Mouse (Mus musculus): ENCODE data around the gene Thy1. TPM values are rescaled to one million over a fixed set of nuclear protein-coding genes. Genes with fewer than 3 reads are reported as not detected.

Thy1 gene
- polyA plus RNA-seq, 3 experiments from 2014 or later, result 179 to 228 (median 209) TPM

DNA sequence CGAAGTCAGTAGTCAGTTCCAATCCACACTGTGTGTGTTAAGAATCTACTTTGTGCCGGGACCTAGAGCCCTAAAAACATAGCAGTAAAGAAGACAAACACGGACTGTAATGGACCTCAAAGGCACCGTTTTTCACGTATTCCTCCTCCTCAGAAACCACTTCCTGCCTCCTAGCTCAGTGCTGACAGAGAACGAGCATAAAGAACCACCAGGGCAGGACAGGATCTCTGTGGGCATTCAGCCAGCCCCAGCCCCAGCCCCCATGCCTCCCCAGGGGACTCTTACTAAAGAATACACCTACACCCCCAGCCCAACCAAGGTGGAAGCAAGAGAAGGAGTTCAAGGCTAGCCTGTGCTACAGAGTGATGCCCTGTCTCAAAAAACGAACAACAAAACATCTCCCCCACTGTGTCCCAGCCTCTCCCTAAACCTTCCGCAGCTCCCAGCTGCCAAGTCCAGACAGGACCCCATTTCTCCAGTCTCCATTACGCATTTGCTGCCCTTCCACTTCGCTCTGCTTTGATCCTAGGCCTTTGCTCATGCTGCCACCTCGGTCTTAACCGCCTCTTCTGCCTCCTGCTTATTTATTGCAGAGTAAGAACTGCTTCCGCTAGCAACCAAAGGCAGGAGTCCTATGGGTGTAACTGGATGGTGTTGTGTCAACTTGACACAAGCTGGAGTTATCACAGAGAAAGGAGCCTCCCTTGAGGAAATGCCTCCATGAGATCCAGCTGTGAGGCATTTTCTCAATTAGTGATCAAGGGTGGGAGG lies 9.0 kb upstream of the Thy1 start:
- ATAC-seq, result peak; percentile 72

DNA sequence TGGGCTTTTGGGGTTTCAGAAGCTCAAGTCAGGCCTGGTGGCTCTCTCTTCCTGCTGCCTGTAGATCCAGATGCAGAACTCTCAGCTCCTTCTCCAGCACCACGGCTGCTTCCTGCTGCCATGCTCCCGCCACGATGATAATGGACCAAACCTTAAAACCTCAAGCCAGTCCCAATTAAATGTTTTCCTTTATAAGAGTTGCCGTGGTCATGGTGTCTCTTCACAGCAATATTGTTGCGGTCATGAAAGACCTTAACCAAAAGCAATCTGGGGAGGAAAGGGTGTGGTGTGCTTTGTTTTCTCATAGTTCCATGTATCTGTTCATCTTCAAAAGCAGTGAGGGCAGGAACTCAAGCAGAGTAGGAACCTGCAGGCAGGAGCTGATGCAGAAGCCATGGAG lies 6.1 kb upstream of the Thy1 start:
- ATAC-seq, result no peak

DNA sequence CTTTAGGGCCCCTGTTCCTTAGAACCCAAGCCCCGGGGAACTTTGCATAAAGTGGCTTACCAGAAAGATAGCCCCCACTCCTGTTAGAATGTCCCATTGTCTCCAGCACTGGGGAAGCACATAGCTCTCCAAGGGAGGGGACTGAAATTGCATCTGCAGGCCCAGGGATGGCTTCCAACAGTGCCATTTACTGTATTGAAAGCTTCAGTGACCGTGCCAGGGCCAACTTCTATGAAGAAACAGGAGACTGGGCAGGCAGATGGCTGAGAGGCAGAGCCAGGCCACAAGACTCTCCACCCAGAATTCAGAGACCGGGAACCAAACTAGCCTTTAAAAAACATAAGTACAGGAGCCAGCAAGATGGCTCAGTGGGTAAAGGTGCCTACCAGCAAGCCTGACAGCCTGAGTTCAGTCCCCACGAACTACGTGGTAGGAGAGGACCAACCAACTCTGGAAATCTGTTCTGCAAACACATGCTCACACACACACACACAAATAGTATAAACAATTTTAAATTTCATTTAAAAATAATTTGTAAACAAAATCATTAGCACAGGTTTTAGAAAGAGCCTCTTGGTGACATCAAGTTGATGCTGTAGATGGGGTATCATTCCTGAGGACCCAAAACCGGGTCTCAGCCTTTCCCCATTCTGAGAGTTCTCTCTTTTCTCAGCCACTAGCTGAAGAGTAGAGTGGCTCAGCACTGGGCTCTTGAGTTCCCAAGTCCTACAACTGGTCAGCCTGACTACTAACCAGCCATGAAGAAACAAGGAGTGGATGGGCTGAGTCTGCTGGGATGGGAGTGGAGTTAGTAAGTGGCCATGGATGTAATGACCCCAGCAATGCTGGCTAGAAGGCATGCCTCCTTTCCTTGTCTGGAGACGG lies 1.4 kb upstream of the Thy1 start:
- ATAC-seq, result no peak

DNA sequence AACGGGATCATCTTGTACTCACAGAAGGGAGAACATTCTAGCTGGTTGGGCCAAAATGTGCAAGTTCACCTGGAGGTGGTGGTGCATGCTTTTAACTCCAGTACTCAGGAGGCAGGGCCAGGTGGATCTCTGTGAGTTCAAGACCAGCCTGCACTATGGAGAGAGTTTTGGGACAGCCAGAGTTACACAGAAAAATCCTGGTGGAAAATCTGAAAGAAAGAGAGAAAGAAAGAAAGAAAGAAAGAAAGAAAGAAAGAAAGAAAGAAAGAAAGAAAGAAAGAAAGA lies 846 bp upstream of the Thy1 start:
- ATAC-seq, result no peak

DNA sequence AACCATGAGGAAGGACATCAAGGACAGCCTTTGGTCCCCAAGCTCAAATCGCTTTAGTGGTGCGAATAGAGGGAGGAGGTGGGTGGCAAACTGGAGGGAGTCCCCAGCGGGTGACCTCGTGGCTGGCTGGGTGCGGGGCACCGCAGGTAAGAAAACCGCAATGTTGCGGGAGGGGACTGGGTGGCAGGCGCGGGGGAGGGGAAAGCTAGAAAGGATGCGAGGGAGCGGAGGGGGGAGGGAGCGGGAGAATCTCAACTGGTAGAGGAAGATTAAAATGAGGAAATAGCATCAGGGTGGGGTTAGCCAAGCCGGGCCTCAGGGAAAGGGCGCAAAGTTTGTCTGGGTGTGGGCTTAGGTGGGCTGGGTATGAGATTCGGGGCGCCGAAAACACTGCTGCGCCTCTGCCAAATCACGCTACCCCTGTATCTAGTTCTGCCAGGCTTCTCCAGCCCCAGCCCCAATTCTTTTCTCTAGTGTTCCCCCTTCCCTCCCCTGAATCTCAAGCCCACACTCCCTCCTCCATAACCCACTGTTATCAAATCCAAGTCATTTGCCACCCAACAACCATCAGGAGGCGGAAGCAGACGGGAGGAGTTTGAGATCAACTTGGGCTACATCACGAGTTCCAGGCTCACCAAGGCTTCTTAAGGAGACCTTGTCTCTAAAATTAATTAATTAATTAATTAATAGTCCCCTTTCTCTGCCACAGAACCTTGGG lies 683 bp downstream of the Thy1 start:
- no peak for ATAC-seq

DNA sequence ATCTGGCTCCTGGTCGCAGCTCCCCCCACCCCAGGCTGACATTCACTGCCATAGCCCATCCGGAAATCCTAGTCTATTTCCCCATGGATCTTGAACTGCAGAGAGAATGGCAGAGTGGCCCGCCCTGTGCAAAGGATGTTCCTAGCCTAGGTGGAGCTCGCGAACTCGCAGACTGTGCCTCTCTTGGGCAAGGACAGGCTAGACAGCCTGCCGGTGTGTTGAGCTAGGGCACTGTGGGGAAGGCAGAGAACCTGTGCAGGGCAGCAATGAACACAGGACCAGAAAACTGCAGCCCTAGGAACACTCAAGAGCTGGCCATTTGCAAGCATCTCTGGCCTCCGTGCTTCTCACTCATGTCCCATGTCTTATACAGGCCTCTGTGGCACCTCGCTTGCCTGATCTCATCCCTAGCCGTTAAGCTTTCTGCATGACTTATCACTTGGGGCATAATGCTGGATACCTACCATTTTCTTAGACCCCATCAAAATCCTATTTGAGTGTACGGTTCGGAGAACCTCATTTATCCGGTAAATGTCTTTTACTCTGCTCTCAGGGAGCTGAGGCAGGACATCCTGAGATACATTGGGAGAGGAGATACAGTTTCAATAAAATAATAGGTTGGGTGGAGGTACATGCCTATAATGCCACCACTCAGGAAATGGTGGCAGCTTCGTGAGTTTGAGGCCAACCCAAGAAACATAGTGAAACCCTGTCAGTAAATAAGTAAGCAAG lies 1.4 kb downstream of the Thy1 start:
- ATAC-seq, result no peak

DNA sequence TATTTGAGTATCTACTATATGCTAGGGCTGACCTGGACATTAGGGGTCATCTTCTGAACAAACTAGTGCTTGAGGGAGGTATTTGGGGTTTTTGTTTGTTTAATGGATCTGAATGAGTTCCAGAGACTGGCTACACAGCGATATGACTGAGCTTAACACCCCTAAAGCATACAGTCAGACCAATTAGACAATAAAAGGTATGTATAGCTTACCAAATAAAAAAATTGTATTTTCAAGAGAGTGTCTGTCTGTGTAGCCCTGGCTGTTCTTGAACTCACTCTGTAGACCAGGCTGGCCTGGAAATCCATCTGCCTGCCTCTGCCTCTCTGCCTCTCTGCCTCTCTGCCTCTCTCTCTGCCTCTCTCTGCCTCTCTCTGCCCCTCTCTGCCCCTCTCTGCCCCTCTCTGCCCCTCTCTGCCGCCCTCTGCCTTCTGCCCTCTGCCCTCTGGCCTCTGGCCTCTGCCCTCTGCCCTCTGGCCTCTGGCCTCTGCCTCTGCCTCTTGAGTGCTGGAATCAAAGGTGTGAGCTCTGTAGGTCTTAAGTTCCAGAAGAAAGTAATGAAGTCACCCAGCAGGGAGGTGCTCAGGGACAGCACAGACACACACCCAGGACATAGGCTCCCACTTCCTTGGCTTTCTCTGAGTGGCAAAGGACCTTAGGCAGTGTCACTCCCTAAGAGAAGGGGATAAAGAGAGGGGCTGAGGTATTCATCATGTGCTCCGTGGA lies 2.1 kb downstream of the Thy1 start:
- no peak for ATAC-seq

DNA sequence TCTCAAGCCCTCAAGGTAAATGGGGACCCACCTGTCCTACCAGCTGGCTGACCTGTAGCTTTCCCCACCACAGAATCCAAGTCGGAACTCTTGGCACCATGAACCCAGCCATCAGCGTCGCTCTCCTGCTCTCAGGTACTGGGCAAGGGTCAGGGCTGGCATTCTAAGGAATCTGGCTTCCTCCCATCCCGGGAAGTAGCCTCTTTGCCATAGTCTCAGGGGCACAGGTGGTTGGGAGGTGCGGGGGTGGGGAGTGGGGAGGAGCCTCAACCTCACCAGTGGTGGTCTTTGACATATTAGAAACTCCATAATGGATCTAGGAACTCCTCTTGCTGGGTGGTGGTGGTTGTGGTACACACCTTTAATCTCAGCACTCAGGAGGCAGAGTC lies 2.7 kb downstream of the Thy1 start:
- ATAC-seq, result no peak

DNA sequence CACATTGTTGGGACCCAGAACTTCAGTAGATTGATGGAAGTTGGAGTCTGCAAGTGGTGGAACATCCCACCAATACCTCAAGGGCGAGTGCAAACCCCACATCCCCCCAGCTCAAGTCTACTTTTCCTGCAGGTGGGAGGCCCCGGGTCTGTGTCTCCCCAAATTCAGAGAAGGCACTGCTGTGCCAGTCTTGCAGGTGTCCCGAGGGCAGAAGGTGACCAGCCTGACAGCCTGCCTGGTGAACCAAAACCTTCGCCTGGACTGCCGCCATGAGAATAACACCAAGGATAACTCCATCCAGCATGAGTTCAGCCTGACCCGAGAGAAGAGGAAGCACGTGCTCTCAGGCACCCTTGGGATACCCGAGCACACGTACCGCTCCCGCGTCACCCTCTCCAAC lies 3.2 kb downstream of the Thy1 start:
- no peak for ATAC-seq

DNA sequence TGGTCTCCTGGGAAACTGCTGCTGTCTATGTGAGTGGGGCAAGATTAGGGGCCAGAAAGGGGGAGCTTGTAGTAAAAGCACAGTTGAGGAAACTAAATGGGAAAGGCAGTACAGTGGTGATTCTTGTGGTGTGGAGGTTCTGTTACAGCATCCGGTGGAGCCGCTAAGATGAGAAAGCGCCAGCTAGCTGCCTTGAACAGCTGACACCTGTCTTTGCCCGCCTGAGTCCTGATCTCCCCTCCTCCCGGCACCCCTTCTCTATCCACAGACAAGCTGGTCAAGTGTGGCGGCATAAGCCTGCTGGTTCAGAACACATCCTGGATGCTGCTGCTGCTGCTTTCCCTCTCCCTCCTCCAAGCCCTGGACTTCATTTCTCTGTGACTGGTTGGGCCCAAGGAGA lies 3.9 kb downstream of the Thy1 start:
- peak; percentile 61 for ATAC-seq

DNA sequence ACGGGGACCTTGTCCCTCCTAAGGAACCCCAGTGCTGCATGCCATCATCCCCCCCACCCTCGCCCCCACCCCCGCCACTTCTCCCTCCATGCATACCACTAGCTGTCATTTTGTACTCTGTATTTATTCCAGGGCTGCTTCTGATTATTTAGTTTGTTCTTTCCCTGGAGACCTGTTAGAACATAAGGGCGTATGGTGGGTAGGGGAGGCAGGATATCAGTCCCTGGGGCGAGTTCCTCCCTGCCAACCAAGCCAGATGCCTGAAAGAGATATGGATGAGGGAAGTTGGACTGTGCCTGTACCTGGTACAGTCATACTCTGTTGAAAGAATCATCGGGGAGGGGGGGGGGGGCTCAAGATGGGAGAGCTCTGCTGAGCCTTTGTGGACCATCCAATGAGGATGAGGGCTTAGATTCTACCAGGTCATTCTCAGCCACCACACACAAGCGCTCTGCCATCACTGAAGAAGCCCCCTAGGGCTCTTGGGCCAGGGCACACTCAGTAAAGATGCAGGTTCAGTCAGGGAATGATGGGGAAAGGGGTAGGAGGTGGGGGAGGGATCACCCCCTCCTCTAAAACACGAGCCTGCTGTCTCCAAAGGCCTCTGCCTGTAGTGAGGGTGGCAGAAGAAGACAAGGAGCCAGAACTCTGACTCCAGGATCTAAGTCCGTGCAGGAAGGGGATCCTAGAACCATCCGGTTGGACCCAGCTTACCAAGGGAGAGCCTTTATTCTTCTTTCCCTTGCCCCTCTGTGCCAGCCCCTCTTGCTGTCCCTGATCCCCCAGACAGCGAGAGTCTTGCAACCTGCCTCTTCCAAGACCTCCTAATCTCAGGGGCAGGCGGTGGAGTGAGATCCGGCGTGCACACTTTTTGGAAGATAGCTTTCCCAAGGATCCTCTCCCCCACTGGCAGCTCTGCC lies 4.6 kb downstream of the Thy1 start:
- no peak for ATAC-seq

DNA sequence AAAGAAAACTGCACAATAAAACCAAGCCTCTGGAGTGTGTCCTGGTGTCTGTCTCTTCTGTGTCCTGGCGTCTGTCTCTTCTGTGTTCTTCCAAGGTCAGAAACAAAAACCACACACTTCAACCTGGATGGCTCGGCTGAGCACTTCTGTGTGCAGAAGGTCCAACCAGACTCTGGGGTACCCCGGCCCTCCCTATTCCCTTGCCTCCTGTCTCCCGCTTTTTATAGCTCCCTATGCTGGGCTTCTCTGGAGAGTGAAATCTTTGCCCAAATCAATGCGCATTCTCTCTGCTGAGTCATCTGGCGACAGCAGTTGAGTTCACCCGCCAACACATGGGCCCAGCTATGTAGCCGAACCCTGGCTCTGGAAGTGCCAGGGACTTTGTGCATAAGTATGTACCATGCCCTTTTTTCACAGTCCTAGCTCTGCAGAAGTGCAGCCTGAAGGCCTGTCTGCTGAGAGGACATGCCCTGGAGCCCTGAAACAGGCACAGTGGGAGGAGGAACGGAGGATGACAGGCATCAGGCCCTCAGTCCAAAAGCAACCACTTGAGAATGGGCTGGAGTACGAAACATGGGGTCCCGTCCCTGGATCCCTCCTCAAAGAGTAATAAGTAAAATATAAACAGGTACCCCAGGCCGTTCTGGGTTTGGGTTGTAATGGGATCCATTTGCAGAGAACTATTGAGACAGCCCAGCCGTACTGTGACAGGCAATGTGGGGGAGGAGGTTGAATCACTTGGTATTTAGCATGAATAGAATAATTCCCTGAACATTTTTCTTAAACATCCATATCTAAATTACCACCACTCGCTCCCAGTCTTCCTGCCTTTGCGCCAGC lies 5.6 kb downstream of the Thy1 start:
- no peak for ATAC-seq

DNA sequence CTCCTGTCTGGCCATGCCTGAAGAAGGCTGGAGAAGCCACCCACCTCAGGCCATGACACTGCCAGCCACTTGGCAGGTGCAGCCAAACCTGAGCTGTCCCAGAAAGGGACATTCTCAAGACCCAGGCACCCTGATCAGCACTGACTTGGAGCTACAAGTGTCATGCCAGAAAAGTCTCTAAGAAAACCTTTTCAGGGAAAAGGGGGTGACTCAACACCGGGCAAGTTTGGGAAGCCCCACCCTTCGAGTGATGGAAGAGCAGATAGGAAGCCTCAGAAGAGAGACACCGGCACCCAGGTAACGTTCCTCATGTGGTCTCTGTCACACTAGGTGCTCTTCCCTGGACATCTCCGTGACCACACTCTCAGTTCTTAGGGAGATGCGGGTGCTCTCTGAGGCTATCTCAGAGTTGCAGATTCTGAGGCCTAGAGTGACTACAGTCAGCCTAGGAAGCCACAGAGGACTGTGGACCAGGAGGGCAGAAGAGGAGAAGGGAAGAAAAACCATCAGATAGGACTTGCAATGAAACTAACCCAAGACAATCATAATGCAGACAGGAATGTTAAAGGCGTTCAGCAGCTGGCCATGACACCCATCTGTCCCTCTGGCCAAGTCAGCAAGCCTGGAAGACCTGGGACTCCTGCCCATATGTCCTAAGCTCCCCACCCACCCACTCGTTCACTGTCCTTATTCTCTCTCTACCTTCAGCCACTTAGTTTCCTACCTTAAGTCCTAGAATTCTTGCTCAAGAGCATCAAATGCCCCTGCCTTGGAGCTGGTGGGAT lies 6.4 kb downstream of the Thy1 start:
- ATAC-seq, result no peak

DNA sequence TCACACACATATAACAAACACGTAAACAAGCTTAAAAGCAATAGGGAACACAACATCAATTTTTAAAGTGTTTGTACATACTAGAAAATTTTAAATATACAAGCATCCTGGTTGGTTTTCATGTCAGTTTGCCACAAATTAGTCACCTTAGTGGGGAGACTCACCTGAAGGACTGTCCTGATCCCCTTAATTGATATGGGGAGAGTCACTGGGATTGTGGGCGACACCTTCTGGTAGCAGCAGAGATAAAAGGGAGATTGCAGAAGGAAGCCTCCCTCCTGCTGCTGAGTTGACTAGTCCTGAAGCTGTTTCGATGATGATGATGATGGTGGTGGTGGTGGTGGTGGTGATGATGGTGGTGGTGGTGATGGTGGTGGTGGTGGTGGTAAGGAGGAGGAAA lies 9.7 kb downstream of the Thy1 start:
- ATAC-seq, result no peak

DNA sequence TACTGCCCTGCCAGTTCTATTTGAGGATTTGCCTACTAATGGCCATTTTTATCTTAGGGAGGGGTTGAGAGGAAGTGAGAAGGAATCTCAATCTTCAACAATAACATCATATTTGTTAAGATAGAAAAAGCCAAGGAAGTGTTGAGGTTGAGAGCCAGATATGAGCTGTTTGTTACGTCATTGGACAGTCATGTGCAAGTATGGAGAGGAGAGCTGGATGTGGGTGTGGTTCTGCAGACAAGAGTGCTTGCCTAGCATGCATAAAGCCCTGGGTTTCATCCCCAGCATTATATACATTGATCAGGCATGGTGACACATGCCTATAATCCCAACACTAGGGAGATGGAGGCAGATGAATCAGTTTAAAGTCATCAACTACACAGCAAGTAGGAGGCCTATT lies 10.8 kb downstream of the Thy1 start:
- no peak for ATAC-seq

DNA sequence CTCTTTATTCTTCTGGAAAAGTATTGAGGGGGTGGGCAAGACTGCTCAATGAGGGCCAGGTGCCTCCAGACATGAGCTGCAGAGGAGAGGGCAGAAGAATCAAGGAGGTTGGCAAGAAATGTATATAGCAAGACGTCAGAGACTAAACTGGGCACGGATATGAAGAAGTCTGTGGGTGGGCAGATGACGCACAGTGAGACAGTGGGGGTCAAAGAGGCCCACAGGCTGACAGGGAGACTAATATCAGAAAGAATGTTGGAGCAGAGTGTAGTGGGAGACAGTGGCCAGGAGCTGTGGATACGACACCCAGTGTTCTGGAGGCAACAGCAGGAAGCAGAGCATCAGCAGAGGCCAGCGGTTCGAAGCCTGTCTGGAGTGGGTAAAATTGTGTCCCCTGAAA lies 15.4 kb downstream of the Thy1 start:
- ATAC-seq, result no peak

DNA sequence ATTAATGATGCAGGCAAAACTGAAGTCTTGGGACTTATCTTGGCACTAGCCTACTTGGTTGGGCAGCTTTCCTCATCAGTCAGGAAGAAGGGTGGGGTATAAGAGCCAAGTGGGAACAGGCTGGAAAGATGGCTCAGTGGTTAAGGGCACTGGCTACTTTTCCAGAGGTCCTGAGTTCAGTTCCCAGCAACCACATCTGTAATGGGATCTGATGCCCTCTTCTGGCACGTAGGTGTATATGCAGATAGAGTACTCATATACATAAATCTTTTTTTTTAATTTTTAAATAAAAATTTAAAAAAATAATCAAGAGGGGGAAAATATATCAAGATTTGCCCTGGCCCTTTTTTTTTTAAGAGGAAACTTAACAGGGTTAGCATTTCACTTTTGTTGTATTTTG lies 22.0 kb downstream of the Thy1 start:
- no peak for ATAC-seq

DNA sequence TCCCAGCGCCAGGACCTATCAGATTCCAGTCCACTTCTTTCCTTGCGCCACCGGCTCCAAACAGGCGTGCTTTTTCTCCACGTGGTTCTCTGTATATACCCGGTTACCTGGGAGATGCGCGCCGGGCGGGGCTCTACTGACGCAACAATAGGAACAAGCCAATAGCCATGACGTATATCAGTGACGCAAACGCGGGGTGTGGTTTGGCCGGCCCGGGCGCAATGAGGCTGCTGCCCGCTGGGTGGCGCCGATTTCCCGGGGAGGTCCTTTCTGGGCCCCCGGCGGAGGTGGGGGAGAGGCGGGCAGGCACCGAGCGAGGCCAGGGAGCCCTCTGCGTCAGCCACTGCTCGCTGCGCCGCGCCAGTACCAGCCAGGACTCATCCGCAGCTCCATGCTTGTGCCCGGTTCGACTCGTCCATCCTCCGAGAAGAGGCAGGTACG lies 23.6 kb downstream of the Thy1 start, which contains the start of gene Usp2:
TSS of gene Usp2 (plus strand) at position 237 of the 441 bp plus-strand sequence.
- peak; percentile 99 for ATAC-seq

Measured in inflammation-experienced regulatory T-cells, adult 6 months (primary cell).